Comparison of ENCODE assay signal across 11 mouse cellular contexts in genomic region chr17:25656826-25657189, GRCm38 (mm10).
DNase-seq lines count a peak whose midpoint lies in the region; ATAC-seq and TF ChIP-seq lines count a peak whose summit lies in the region.
"Had no signal": no experiment of that assay in that cellular context is flagged by ENCODE, and none has a peak within 500 bp of the region (broad histone marks: within the 10 kb centered on the region; RNA-seq: fewer than 3 reads in every experiment).

No protein-coding gene starts in this region.

- WGBS in lung, postnatal 0 days, result 9% methylated on average over 3 of the region's 3 CpGs
- WGBS in lung, adult 2 months, result 27% methylated on average over 3 of the region's 3 CpGs
- WGBS in hindbrain, embryonic 16.5 days, result 27% methylated on average over 3 of the region's 3 CpGs
- 27% methylated on average over 3 of the region's 3 CpGs for WGBS in olfactory bulb, adult 2 months

- H3K27me3 ChIP-seq in lung, postnatal 0 days (replicated peaks; ENCODE audit: insufficient read depth, low read length), result no peaks in the 10 kb centered on the region
- H3K27me3 ChIP-seq in hindbrain, embryonic 16.5 days (replicated peaks; ENCODE audit: control insufficient read depth, insufficient read depth, low read length), result no peaks in the 10 kb centered on the region

- H3K36me3 ChIP-seq in lung, postnatal 0 days (ENCODE audit: insufficient read depth, low read length), result no peaks in the 10 kb centered on the region
- no peaks in the 10 kb centered on the region for H3K36me3 ChIP-seq in hindbrain, embryonic 16.5 days (ENCODE audit: control insufficient read depth, insufficient read depth, low read length)

- H3K4me2 ChIP-seq in lung, postnatal 0 days (replicated peaks; ENCODE audit: low read depth, low read length), result no peak overlapping the region
- H3K4me2 ChIP-seq in hindbrain, embryonic 16.5 days (ENCODE audit: low read length), result no peak overlapping the region

- H3K9ac ChIP-seq in lung, postnatal 0 days (replicated peaks; ENCODE audit: low read depth), result no peak overlapping the region
- H3K9ac ChIP-seq in hindbrain, embryonic 16.5 days (ENCODE audit: low read depth, low read length), result no peak overlapping the region

- no peaks in the 10 kb centered on the region for H3K9me3 ChIP-seq in lung, postnatal 0 days (ENCODE audit: low read length)
- H3K9me3 ChIP-seq in hindbrain, embryonic 16.5 days (ENCODE audit: control insufficient read depth, low read length), result no peaks in the 10 kb centered on the region

- no peak overlapping the region for H3K4me3 ChIP-seq in lung, postnatal 0 days (ENCODE audit: low read depth, low read length)
- H3K4me3 ChIP-seq in lung, adult 2 months (replicated peaks; ENCODE audit: extremely low read depth, low read depth, low read length), result no peak overlapping the region
- H3K4me3 ChIP-seq in hindbrain, embryonic 16.5 days (ENCODE audit: low read length), result no peak overlapping the region
- H3K4me3 ChIP-seq in olfactory bulb, adult 2 months (ENCODE audit: insufficient read depth, low read depth, low read length), result no peak overlapping the region

- TF ChIP-seq EP300 in lung, postnatal 0 days (IDR thresholded peaks at IDR 0.05), result no peak

- TF ChIP-seq CTCF in lung, postnatal 0 days (IDR thresholded peaks at IDR 0.05), result no peak
- TF ChIP-seq CTCF in lung, adult 2 months (IDR thresholded peaks at IDR 0.05; ENCODE audit: insufficient read depth, low read length), result no peak
- no peak for TF ChIP-seq CTCF in olfactory bulb, adult 2 months (IDR thresholded peaks at IDR 0.05; ENCODE audit: insufficient read depth, low read depth, low read length)

- DNase-seq in embryo, embryonic 11 days, result peak; percentile 25
- no peak for DNase-seq in embryo, embryonic 10.5 days (ENCODE audit: low spot score)
- no peak for DNase-seq in lung, postnatal 0 days (ENCODE audit: low spot score)
- no peak for DNase-seq in lung, adult 2 months
- no peak for DNase-seq in gastrocnemius, adult 8-10 months (ENCODE audit: low spot score in 2 of 2)
- DNase-seq: gastrocnemius, postnatal 10 days; kidney, adult 11 months; right cerebral cortex, postnatal 4 days had no signal

- TF ChIP-seq POLR2A in lung, adult 2 months (IDR thresholded peaks at IDR 0.05; ENCODE audit: borderline replicate concordance, extremely low read depth, low read depth, low read length), result no peak
- no peak for TF ChIP-seq POLR2A in olfactory bulb, adult 2 months (IDR thresholded peaks at IDR 0.05; ENCODE audit: insufficient read depth, low read depth, low read length)

- 0 out of 2 replicates have a peak, but pooled peaks have one; percentile 25 for ATAC-seq in lung, postnatal 0 days
- peak; percentile 40; the same call in 1 of the 2 replicates for ATAC-seq in hindbrain, embryonic 16.5 days
- no peak for ATAC-seq in megakaryocyte progenitor cell, adult 5-6 weeks (replicated peaks; ENCODE audit: poor library complexity)

- no peaks in the 10 kb centered on the region for H3K4me1 ChIP-seq in lung, postnatal 0 days (ENCODE audit: insufficient read depth, low read depth, low read length)
- H3K4me1 ChIP-seq in lung, adult 2 months (ENCODE audit: control insufficient read depth, insufficient read depth, low read length), result no peaks in the 10 kb centered on the region
- H3K4me1 ChIP-seq in hindbrain, embryonic 16.5 days (ENCODE audit: control insufficient read depth, insufficient read depth, low read depth, low read length), result no peaks in the 10 kb centered on the region
- peaks cover 31% of the 10 kb centered on the region for H3K4me1 ChIP-seq in olfactory bulb, adult 2 months (ENCODE audit: control insufficient read depth, insufficient read depth, low read length)

- H3K27ac ChIP-seq in lung, postnatal 0 days (ENCODE audit: low read length), result no peak overlapping the region
- H3K27ac ChIP-seq in hindbrain, embryonic 16.5 days (ENCODE audit: low read depth, low read length), result no peak overlapping the region
- peak overlapping the region; percentile 31 for H3K27ac ChIP-seq in olfactory bulb, adult 2 months (ENCODE audit: insufficient read depth, low read depth, low read length)
